Mouse (Mus musculus) forebrain, embryonic 13.5 days (tissue): ENCODE data around the gene Onecut3. TPM values are rescaled to one million over a fixed set of nuclear protein-coding genes. Genes with fewer than 3 reads are reported as not detected.

Source experiments
- ATAC-seq: fragments of 200-750 bp; cut with Nextera tagmentation; 2 replicates; pipeline ENCODE4 v1.8.0; 2017
- H3K27ac ChIP-seq: fragments of 300-500 bp; sonication (generic); 2 replicates; pipeline ENCODE4 v1.5.1; 2015; ENCODE audit warnings: inconsistent platforms, mild to moderate bottlenecking, moderate library complexity
- H3K27me3 ChIP-seq: fragments of 300-500 bp; sonication (generic); 2 replicates; pipeline ENCODE4 v1.6.1; 2015; ENCODE audit warnings: mild to moderate bottlenecking, inconsistent platforms
- H3K36me3 ChIP-seq: fragments of 300-500 bp; sonication (generic); 2 replicates; pipeline ENCODE4 v1.6.1; 2015; ENCODE audit warnings: mild to moderate bottlenecking, inconsistent platforms; ENCODE audit not compliant: poor library complexity, severe bottlenecking
- H3K4me1 ChIP-seq: fragments of 300-500 bp; sonication (generic); 2 replicates; pipeline ENCODE4 v1.6.1; 2015; ENCODE audit warnings: inconsistent platforms
- H3K4me2 ChIP-seq: fragments of 300-500 bp; sonication (generic); 2 replicates; pipeline ENCODE4 v1.6.1; 2015; ENCODE audit warnings: inconsistent platforms, mild to moderate bottlenecking, moderate library complexity
- H3K4me3 ChIP-seq: fragments of 300-500 bp; sonication (generic); 2 replicates; pipeline ENCODE4 v1.5.1; 2015; ENCODE audit warnings: mild to moderate bottlenecking, inconsistent platforms
- H3K9ac ChIP-seq: fragments of 300-500 bp; sonication (generic); 2 replicates; pipeline ENCODE4 v1.6.1; 2015; ENCODE audit warnings: mild to moderate bottlenecking, inconsistent platforms
- H3K9me3 ChIP-seq: fragments of 300-500 bp; sonication (generic); replicated peaks from 2 replicates; pipeline ENCODE4 v1.6.1; 2016; ENCODE audit warnings: inconsistent platforms
- WGBS: fragments of 180-500 bp; shearing (Covaris S2); methylation state at CpG from one replicate; pipeline ENCODE4 v1.1.7; 2015; 5-methylcytosine and 5-hydroxymethylcytosine counted together
- polyA plus RNA-seq: library from polyadenylated mRNA; unstranded; fragments of >200 nt; fragmentation: Nextera tagmentation; extraction: Ambion mirVana; gene quantifications from 2 replicates; pipeline ENCODE4 v1.2.1, GENCODE M21; 2015

The Onecut3 gene
- polyA plus RNA-seq, 1 experiment from 2014 or later = 0.35 TPM

- ATAC-seq = no peak
- Histone ChIP-seq H3K27ac (no peak overlapping the region), H3K4me3 (no peak overlapping the region), H3K9me3 (no peaks in the 10 kb centered on the region), H3K4me2 (0 out of 2 replicates have a peak overlapping the region, but pooled peaks have one; percentile 9), H3K27me3 (no peaks in the 10 kb centered on the region), H3K36me3 (no peaks in the 10 kb centered on the region), H3K9ac (no peak overlapping the region), H3K4me1 (peaks cover 37% of the 10 kb centered on the region)
- WGBS = 90% methylated on average over 7 of the region's 7 CpGs
These were observed 64.8 kb downstream of the Onecut3 start for GRCm38 (mm10) chr10:80559431-80559830.

- Histone ChIP-seq H3K9ac (peak overlapping the region; percentile 95), H3K27ac (no peak overlapping the region), H3K27me3 (no peaks in the 10 kb centered on the region), H3K4me2 (peak overlapping the region; percentile 93), H3K4me1 (peaks cover 37% of the 10 kb centered on the region), H3K36me3 (0 out of 2 replicates have a peak, but pooled peaks cover 1% of the 10 kb centered on the region), H3K9me3 (no peaks in the 10 kb centered on the region), H3K4me3 (peak overlapping the region; percentile 99)
- under 1% methylated on average over 13 of the region's 13 CpGs for WGBS
- no peak for ATAC-seq
These were observed 66.0 kb downstream of the Onecut3 start for GRCm38 (mm10) chr10:80560621-80561020.

- Histone ChIP-seq H3K27ac (peak within 1 kb of the TSS; percentile 90), H3K36me3 (0 out of 2 replicates have a peak, but pooled peaks cover 5% of the 10 kb centered on the region), H3K27me3 (no peaks in the 10 kb centered on the region), H3K4me3 (peak within 1 kb of the TSS; percentile 99), H3K4me2 (peak within 1 kb of the TSS; percentile 93), H3K9me3 (no peaks in the 10 kb centered on the region), H3K4me1 (peaks cover 42% of the 10 kb centered on the region), H3K9ac (peak within 1 kb of the TSS; percentile 95)
- ATAC-seq = peak; percentile 86
- under 1% methylated on average over 72 of the region's 72 CpGs for WGBS
These were observed 66.7 kb downstream of the Onecut3 start, which contains the start of gene Rexo1 for GRCm38 (mm10) chr10:80561116-80561944. TSS of gene Rexo1 (minus strand) at chr10:80561560.

- ATAC-seq = peak; percentile 68
- H3K9me3 ChIP-seq = no peaks in the 10 kb centered on the region
- H3K4me1 ChIP-seq = peaks cover 41% of the 10 kb centered on the region
- H3K27ac ChIP-seq = peak overlapping the region; percentile 83
- 9% methylated on average over 17 of the region's 17 CpGs for WGBS
- H3K36me3 ChIP-seq = peaks cover 20% of the 10 kb centered on the region
- peak overlapping the region; percentile 47 for H3K4me2 ChIP-seq
- H3K4me3 ChIP-seq = peak overlapping the region; percentile 9; the same call in 1 of the 2 replicates
- H3K27me3 ChIP-seq = no peaks in the 10 kb centered on the region
- H3K9ac ChIP-seq = peak overlapping the region; percentile 41
These were observed 71.9 kb downstream of the Onecut3 start for GRCm38 (mm10) chr10:80566375-80567092.

Other genes starting within 250 kb of the Onecut3 start
- 267 and 274 TPM in 2 replicates for gene Ndufs7, start 245.7 kb upstream of the Onecut3 start, polyA plus RNA-seq
- gene Gamt, start 233.8 kb upstream of the Onecut3 start, polyA plus RNA-seq = 18.2 and 18.3 TPM in 2 replicates
- 61.7 and 64.9 TPM in 2 replicates for gene Dazap1, start 233.3 kb upstream of the Onecut3 start, polyA plus RNA-seq
- gene Rps15, start 202.4 kb upstream of the Onecut3 start, polyA plus RNA-seq = 805 and 828 TPM in 2 replicates
- gene Apc2, start 198.9 kb upstream of the Onecut3 start, polyA plus RNA-seq = 129 and 140 TPM in 2 replicates
- 42.7 and 43.3 TPM in 2 replicates for gene 2310011J03Rik, start 174.3 kb upstream of the Onecut3 start, polyA plus RNA-seq
- gene Pcsk4, start 165.3 kb upstream of the Onecut3 start, polyA plus RNA-seq = 2.9 and 3.0 TPM in 2 replicates
- gene Reep6, start 164.9 kb upstream of the Onecut3 start, polyA plus RNA-seq = 2.0 and 3.0 TPM in 2 replicates
- gene Adamtsl5, start 146.4 kb upstream of the Onecut3 start, polyA plus RNA-seq = 0.18 and 0.21 TPM in 2 replicates
- 0.40 and 0.64 TPM in 2 replicates for gene Plk5, start 138.4 kb upstream of the Onecut3 start, polyA plus RNA-seq
- gene Mex3d, start 107.2 kb upstream of the Onecut3 start, polyA plus RNA-seq = 15.5 and 16.6 TPM in 2 replicates
- gene Mbd3, start 95.3 kb upstream of the Onecut3 start, polyA plus RNA-seq = 304 and 319 TPM in 2 replicates
- gene Uqcr11, start 88.0 kb upstream of the Onecut3 start, polyA plus RNA-seq = 593 and 623 TPM in 2 replicates
- gene Tcf3, start 61.2 kb upstream of the Onecut3 start, polyA plus RNA-seq = 112 and 119 TPM in 2 replicates
- gene Atp8b3, start 44.3 kb downstream of the Onecut3 start, polyA plus RNA-seq = 0.33 and 0.36 TPM in 2 replicates
- 27.5 and 30.8 TPM in 2 replicates for gene Rexo1, start 66.7 kb downstream of the Onecut3 start, polyA plus RNA-seq
- gene Klf16, start 82.5 kb downstream of the Onecut3 start, polyA plus RNA-seq = 6.6 and 7.5 TPM in 2 replicates
- gene Abhd17a, start 95.5 kb downstream of the Onecut3 start, polyA plus RNA-seq = 72.3 and 74.9 TPM in 2 replicates
- 56.7 and 69.6 TPM in 2 replicates for gene Scamp4, start 108.0 kb downstream of the Onecut3 start, polyA plus RNA-seq
- gene Adat3, start 108.0 kb downstream of the Onecut3 start, polyA plus RNA-seq = 4.8 and 6.7 TPM in 2 replicates
- gene Gm49322, start 111.2 kb downstream of the Onecut3 start, polyA plus RNA-seq = 4.0 and 4.4 TPM in 2 replicates
- gene Csnk1g2, start 128.0 kb downstream of the Onecut3 start, polyA plus RNA-seq = 55.0 and 73.2 TPM in 2 replicates
- gene Btbd2, start 162.2 kb downstream of the Onecut3 start, polyA plus RNA-seq = 59.2 and 61.2 TPM in 2 replicates
- 52.3 and 55.1 TPM in 2 replicates for gene Mknk2, start 183.3 kb downstream of the Onecut3 start, polyA plus RNA-seq
- gene Mob3a, start 207.1 kb downstream of the Onecut3 start, polyA plus RNA-seq = 47.9 and 51.6 TPM in 2 replicates
- gene Izumo4, start 207.3 kb downstream of the Onecut3 start, polyA plus RNA-seq = 24.5 and 26.3 TPM in 2 replicates
- 80.2 and 82.9 TPM in 2 replicates for gene Ap3d1, start 247.4 kb downstream of the Onecut3 start, polyA plus RNA-seq